Mouse (Mus musculus) brain, embryonic 14.5 days (tissue): ENCODE data around the gene Cfap126.

ENCODE experiments used
- CTCF ChIP-seq: fragments of 200-500 bp; IDR thresholded peaks from 2 replicates; pipeline ENCODE4 v1.5.1; 2012; ENCODE audit warnings: inconsistent platforms, mild to moderate bottlenecking, moderate library complexity, borderline replicate concordance; ENCODE audit not compliant: insufficient read depth, insufficient read length; ENCODE audit errors: extremely low read depth
- POLR2A ChIP-seq: fragments of 200-500 bp; IDR thresholded peaks from 2 replicates; pipeline ENCODE4 v1.6.1; 2012; ENCODE audit warnings: mild to moderate bottlenecking, inconsistent platforms, borderline replicate concordance; ENCODE audit not compliant: poor library complexity, insufficient read depth, insufficient read length, severe bottlenecking; ENCODE audit errors: extremely low read depth

- no peak for TF ChIP-seq CTCF
- no peak for TF ChIP-seq POLR2A
These were observed 37.2 kb downstream of the Cfap126 start for GRCm38 (mm10) chr1:171150838-171151391.
